In the genomic region with DNA sequence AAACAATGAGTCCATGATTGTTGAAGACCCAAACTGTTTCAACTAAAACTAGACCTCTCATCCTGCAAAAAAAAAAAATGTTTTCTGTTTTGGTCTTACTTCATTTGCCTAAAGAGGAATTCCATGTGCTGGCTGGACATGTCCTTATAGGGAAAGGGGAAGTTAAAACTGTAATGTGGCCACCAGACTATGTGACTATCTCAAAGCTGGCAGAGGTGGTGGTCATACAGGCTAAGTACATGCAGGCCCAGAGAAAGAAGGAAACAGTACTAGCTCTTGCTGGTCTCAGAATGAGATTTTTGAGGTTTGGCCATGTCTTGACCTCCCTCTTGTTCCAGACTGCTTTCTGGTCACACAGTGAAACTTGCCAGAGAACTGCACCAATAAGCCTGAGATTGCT, we compare ENCODE assay signal across 16 mouse cellular contexts.
"Had no signal": no experiment of that assay in that cellular context is flagged by ENCODE, and none has a peak within 500 bp of the region (broad histone marks: within the 10 kb centered on the region; RNA-seq: fewer than 3 reads in every experiment).

No protein-coding gene starts in this region.

- H3K9me3 ChIP-seq: kidney, embryonic 15.5 days; liver, embryonic 13.5 days; midbrain, embryonic 10.5 days; stomach, embryonic 15.5 days had no signal

- H3K4me3 ChIP-seq: kidney, embryonic 15.5 days; left cerebral cortex, adult 2 months; liver, embryonic 13.5 days; midbrain, embryonic 10.5 days; stomach, embryonic 15.5 days had no signal

- H3K27ac ChIP-seq: kidney, embryonic 15.5 days; left cerebral cortex, adult 2 months; liver, embryonic 13.5 days; midbrain, embryonic 10.5 days; stomach, embryonic 15.5 days had no signal

- H3K4me2 ChIP-seq: kidney, embryonic 15.5 days; liver, embryonic 13.5 days; stomach, embryonic 15.5 days had no signal

- H3K4me1 ChIP-seq: kidney, embryonic 15.5 days; liver, embryonic 13.5 days; midbrain, embryonic 10.5 days; stomach, embryonic 15.5 days had no signal

- H3K27me3 ChIP-seq: kidney, embryonic 15.5 days; liver, embryonic 13.5 days; stomach, embryonic 15.5 days had no signal

- H3K9ac ChIP-seq: kidney, embryonic 15.5 days; liver, embryonic 13.5 days; stomach, embryonic 15.5 days had no signal

- DNase-seq: kidney, adult 8-10 months; kidney, postnatal 10 days; kidney, postnatal 36 days; layer of hippocampus, postnatal 36 days; liver, embryonic 13.5 days; lung, adult 2 months; lung, postnatal 36 days; midbrain, embryonic 14.5 days; right cerebral cortex, adult 18-20 months; right cerebral cortex, postnatal 14 days; right cerebral cortex, postnatal 4 days; thymus, postnatal 25 days had no signal

- H3K36me3 ChIP-seq: kidney, embryonic 15.5 days; liver, embryonic 13.5 days; midbrain, embryonic 10.5 days; stomach, embryonic 15.5 days had no signal
